In genomic region chr1:152992271-152993134, GRCm38 (mm10) we compare ENCODE assay signal across 12 mouse cellular contexts. TPM values are rescaled to one million over a fixed set of nuclear protein-coding genes. Genes with fewer than 3 reads are reported as not detected.
DNase-seq lines count a peak whose midpoint lies in the region; ATAC-seq and TF ChIP-seq lines count a peak whose summit lies in the region.
"Had no signal": no experiment of that assay in that cellular context is flagged by ENCODE, and none has a peak within 500 bp of the region (broad histone marks: within the 10 kb centered on the region; RNA-seq: fewer than 3 reads in every experiment).

No protein-coding gene starts in this region.

- no peaks in the 10 kb centered on the region for H3K79me2 ChIP-seq in myocyte (ENCODE audit: control insufficient read depth, insufficient read depth)

- H3K27me3 ChIP-seq in myocyte (ENCODE audit: control insufficient read depth, insufficient read depth, insufficient read length): no peaks in the 10 kb centered on the region
- H3K27me3 ChIP-seq in intestine, postnatal 0 days (replicated peaks; ENCODE audit: control insufficient read depth, insufficient read depth, low read length): no peaks in the 10 kb centered on the region
- H3K27me3 ChIP-seq: embryonic facial prominence, embryonic 13.5 days; Patski had no signal

- H3K27ac ChIP-seq in layer of hippocampus, adult 2 months: peak overlapping the region; percentile 51
- no peak overlapping the region; the same call in 1 of the 2 replicates for H3K27ac ChIP-seq in intestine, postnatal 0 days (ENCODE audit: low read depth, low read length)
- H3K27ac ChIP-seq: embryonic facial prominence, embryonic 13.5 days had no signal

- H3K9ac ChIP-seq in intestine, postnatal 0 days (ENCODE audit: low read depth, low read length): no peak overlapping the region
- H3K9ac ChIP-seq: embryonic facial prominence, embryonic 13.5 days had no signal

- no peak overlapping the region for H3K4me2 ChIP-seq in myocyte (ENCODE audit: low read depth)
- no peak overlapping the region for H3K4me2 ChIP-seq in intestine, postnatal 0 days (replicated peaks; ENCODE audit: low read depth)
- H3K4me2 ChIP-seq: embryonic facial prominence, embryonic 13.5 days had no signal

- WGBS in intestine, postnatal 0 days: 56% methylated on average over 6 of the region's 6 CpGs

- no peaks in the 10 kb centered on the region for H3K36me3 ChIP-seq in myocyte (ENCODE audit: control insufficient read depth, insufficient read depth)
- no peaks in the 10 kb centered on the region for H3K36me3 ChIP-seq in intestine, postnatal 0 days (ENCODE audit: control insufficient read depth, insufficient read depth)
- H3K36me3 ChIP-seq: embryonic facial prominence, embryonic 13.5 days had no signal

- ATAC-seq in cerebellum, adult (ENCODE audit: insufficient number of reproducible peaks, low FRiP score, low TSS enrichment): peak; percentile 71
- ATAC-seq in intestine, postnatal 0 days: no peak
- no peak for ATAC-seq in megakaryocyte, adult 5-6 weeks (ENCODE audit: poor library complexity, severe bottlenecking)
- ATAC-seq: inflammation-experienced regulatory T-cells, adult 6 months; Patski had no signal

- H3K4me1 ChIP-seq in intestine, postnatal 0 days (replicated peaks; ENCODE audit: control insufficient read depth, insufficient read depth, low read length): no peaks in the 10 kb centered on the region

- no peak for DNase-seq in cerebellum, postnatal 4 days (ENCODE audit: low spot score in 2 of 2)
- peak; percentile 34 to 42 for DNase-seq in layer of hippocampus, adult 2 months (ENCODE audit: low spot score in 2 of 2)
- DNase-seq in layer of hippocampus, postnatal 14 days (ENCODE audit: low spot score in 2 of 2): no peak
- peak; percentile 36 to 45 for DNase-seq in cerebellum, postnatal 10 days
- DNase-seq: liver had no signal

- TF ChIP-seq CTCF in layer of hippocampus, adult 2 months (conservative IDR thresholded peaks at IDR 0.05): no peak
- no peak for TF ChIP-seq CTCF in intestine, postnatal 0 days (IDR thresholded peaks at IDR 0.05; ENCODE audit: low read depth)

- no peak overlapping the region for H3K4me3 ChIP-seq in layer of hippocampus, adult 2 months
- H3K4me3 ChIP-seq in myocyte: no peak overlapping the region
- no peak overlapping the region for H3K4me3 ChIP-seq in intestine, postnatal 0 days (ENCODE audit: low read depth, low read length)
- H3K4me3 ChIP-seq: embryonic facial prominence, embryonic 13.5 days had no signal

- no peak for TF ChIP-seq POLR2A in myocyte (IDR thresholded peaks at IDR 0.05; ENCODE audit: insufficient read length, low read depth)

- no peak overlapping the region for H3ac ChIP-seq in myocyte (ENCODE audit: control insufficient read depth, insufficient read length)

- H3K9me3 ChIP-seq in intestine, postnatal 0 days (ENCODE audit: control insufficient read depth): no peaks in the 10 kb centered on the region
- H3K9me3 ChIP-seq: embryonic facial prominence, embryonic 13.5 days had no signal

TF ChIP-seq in myocyte, 11 proteins besides CTCF, POLR2A, EP300 and RAD21:
- TF ChIP-seq TCF3 (IDR thresholded peaks at IDR 0.05; ENCODE audit: insufficient read length, low read depth): no peak
- TF ChIP-seq E2F4 (IDR thresholded peaks at IDR 0.05; ENCODE audit: insufficient read depth): no peak
- no peak for TF ChIP-seq MYOD1 (IDR thresholded peaks at IDR 0.05; ENCODE audit: control insufficient read depth in 1 of 3, insufficient read length in 2 of 3, low read depth in 2 of 3)
- 0 out of 2 replicates have a peak, but pooled peaks have one; percentile 8 for TF ChIP-seq CEBPB (IDR thresholded peaks at IDR 0.05; ENCODE audit: insufficient read depth, poor library complexity, severe bottlenecking)
- no peak for TF ChIP-seq TCF12 (IDR thresholded peaks at IDR 0.05; ENCODE audit: insufficient read depth, poor library complexity, severe bottlenecking)

RNA-seq across cellular contexts. Expression of gene Nmnat2, which starts 37.7 kb away (rescaled TPM):
- 100 to 1,000 TPM; 133 to 141 TPM for total RNA-seq in layer of hippocampus, adult 2 months (2021)
- total RNA-seq in layer of hippocampus, postnatal 14 days (2021): 100 to 1,000 TPM; 104 to 109 TPM
- 2.1 TPM for polyA plus RNA-seq in myocyte (2012; fragmentation: generic; extraction: Trizol)
- 0.78 and 1.1 TPM in 2 replicates for polyA plus RNA-seq in intestine, postnatal 0 days (2015; fragmentation: Nextera tagmentation; extraction: Ambion mirVana)
- not detected in 2 replicates for total RNA-seq in megakaryocyte, adult 5-6 weeks (2015)
- total RNA-seq in megakaryocyte, adult 5-6 weeks (2017): not detected in 2 replicates

Comparison
In these comparisons a context has a peak if more than half of its experiments do, and no peak if none do; other contexts are left out.
1. DNase-seq: peak in layer of hippocampus, adult 2 months (2 of 2) and cerebellum, postnatal 10 days (2 of 2); none in cerebellum, postnatal 4 days (0 of 2) and layer of hippocampus, postnatal 14 days (0 of 2).
2. RNA of gene Nmnat2, which starts 37.7 kb away (total RNA-seq): 133 to 141 TPM in layer of hippocampus, adult 2 months and 104 to 109 TPM in layer of hippocampus, postnatal 14 days; not detected in megakaryocyte, adult 5-6 weeks; every median in the first group is over 100 times any median in the second.